Mouse (Mus musculus) ovary, adult 2 months (tissue): ENCODE data around the gene Serpinb5. TPM values are rescaled to one million over a fixed set of nuclear protein-coding genes. Genes with fewer than 3 reads are reported as not detected.

ENCODE experiments used
- polyA plus RNA-seq: library from polyadenylated mRNA; depleted of rRNA; stranded (reverse); fragments of >200 nt; gene quantifications from 2 replicates; pipeline ENCODE4 v1.2.3, GENCODE M21; 2012; rRNA removed

The Serpinb5 gene
- 0.05 and 0.06 TPM in 2 replicates for polyA plus RNA-seq

GRCm38 (mm10) chr1:106860847-106861246 lies at the start of gene Serpinb5:
Gene Serpinb5 (plus strand): TSS chr1:106861173.

Other genes starting within 250 kb of the Serpinb5 start
- 2.7 and 3.8 TPM in 2 replicates for gene Bcl2, start 146.9 kb upstream of the Serpinb5 start, polyA plus RNA-seq
- gene Kdsr, start 101.4 kb upstream of the Serpinb5 start, polyA plus RNA-seq = 29.2 and 29.7 TPM in 2 replicates
- gene Vps4b, start 64.4 kb upstream of the Serpinb5 start, polyA plus RNA-seq = 18.0 and 18.5 TPM in 2 replicates
- gene Serpinb12, start 73.3 kb downstream of the Serpinb5 start, polyA plus RNA-seq = 0.18 TPM in 1 of 2 replicates, not detected in the other
- gene Serpinb13, start 119.8 kb downstream of the Serpinb5 start, polyA plus RNA-seq = not detected in 2 replicates
- not detected in 2 replicates for gene Serpinb3a, start 191.1 kb downstream of the Serpinb5 start, polyA plus RNA-seq
- not detected in 2 replicates for gene Serpinb3d, start 222.3 kb downstream of the Serpinb5 start, polyA plus RNA-seq